Mouse (Mus musculus): ENCODE results near the gene Poln. TPM values are rescaled to one million over a fixed set of nuclear protein-coding genes. Genes with fewer than 3 reads are reported as not detected.

Gene Poln
- polyA plus RNA-seq, 2 experiments: 0.32 to 0.57 TPM

DNA sequence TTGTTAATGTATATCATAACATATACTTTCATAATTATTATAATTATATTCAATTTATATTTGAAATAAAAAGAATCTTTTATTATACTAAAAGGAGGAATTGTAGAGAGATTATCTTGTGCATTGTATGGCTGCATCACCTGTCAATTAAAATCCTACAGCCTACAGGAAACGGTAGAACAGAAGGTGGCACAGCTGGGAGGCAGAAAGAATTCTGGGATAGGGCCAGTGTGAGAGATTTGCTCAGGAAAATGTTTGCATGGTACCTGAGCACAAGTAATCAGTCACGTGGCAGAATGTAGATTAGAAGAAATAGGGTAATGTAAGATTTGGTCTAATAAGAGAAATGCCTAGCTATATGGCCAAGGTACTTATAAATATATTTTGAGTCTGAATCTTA is 194.5 kb downstream of the Poln start:
- no peaks in the 10 kb centered on the region for H3K9me3 ChIP-seq (ENCODE audit: control insufficient read depth, low read length)
- ATAC-seq (ENCODE audit: insufficient read depth): no peak
- H3K4me2 ChIP-seq (ENCODE audit: low read depth): no peak overlapping the region
- no peak for DNase-seq (ENCODE audit: low read depth in 3 of 3, low spot score in 3 of 3)
- H3K27me3 ChIP-seq (ENCODE audit: control insufficient read depth, insufficient read depth, low read length): no peaks in the 10 kb centered on the region
- no peak for TF ChIP-seq CTCF (IDR thresholded peaks at IDR 0.05; ENCODE audit: low read depth)
- no peak for TF ChIP-seq EP300 (IDR thresholded peaks at IDR 0.05; ENCODE audit: low read depth)
- H3K27ac ChIP-seq: no peak overlapping the region
- H3K9ac ChIP-seq (replicated peaks): no peak overlapping the region
- no peaks in the 10 kb centered on the region for H3K4me1 ChIP-seq (replicated peaks; ENCODE audit: control insufficient read depth in 2 of 2, insufficient read depth in 2 of 2, low read length in 1 of 2)
- H3K36me3 ChIP-seq (replicated peaks; ENCODE audit: control insufficient read depth, insufficient read depth, low read depth): no peaks in the 10 kb centered on the region
- WGBS (ENCODE audit: insufficient replicate concordance): 37% methylated on average over 2 of the region's 2 CpGs
- H3K4me3 ChIP-seq (ENCODE audit: insufficient read depth in 1 of 2, low read depth in 2 of 2, low read length in 2 of 2): no peak overlapping the region

DNA sequence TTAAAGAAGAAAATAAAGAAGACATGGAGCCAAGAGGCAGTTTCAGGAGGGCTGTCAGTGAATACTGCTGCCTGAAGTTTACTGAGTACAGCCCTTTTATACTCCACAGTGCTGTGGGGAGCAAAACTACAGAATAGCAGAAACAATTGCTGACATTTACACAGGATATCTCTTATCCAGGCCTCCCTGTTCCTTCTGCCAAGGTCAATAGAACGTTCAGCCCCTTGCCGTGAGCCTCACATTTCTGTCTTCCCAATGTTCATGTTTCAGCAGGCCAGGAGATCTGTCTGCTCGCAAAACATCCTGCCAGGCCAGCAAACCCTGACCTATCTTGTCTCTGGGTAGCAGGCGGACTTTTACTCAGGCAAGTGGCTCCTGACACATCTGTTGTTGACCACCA is 209.9 kb downstream of the Poln start:
- 51% methylated on average over 4 of the region's 4 CpGs for WGBS (ENCODE audit: insufficient replicate concordance)
- no peak for TF ChIP-seq CTCF (IDR thresholded peaks at IDR 0.05; ENCODE audit: low read depth)
- no peak for TF ChIP-seq EP300 (IDR thresholded peaks at IDR 0.05; ENCODE audit: low read depth)
- Histone ChIP-seq H3K4me2 (ENCODE audit: low read depth) (no peak overlapping the region), H3K4me3 (ENCODE audit: insufficient read depth in 1 of 2, low read depth in 2 of 2, low read length in 2 of 2) (no peak overlapping the region), H3K9me3 (ENCODE audit: control insufficient read depth, low read length) (no peaks in the 10 kb centered on the region), H3K4me1 (replicated peaks; ENCODE audit: control insufficient read depth in 2 of 2, insufficient read depth in 2 of 2, low read length in 1 of 2) (no peaks in the 10 kb centered on the region), H3K27ac (no peak overlapping the region), H3K9ac (replicated peaks) (no peak overlapping the region), H3K27me3 (ENCODE audit: control insufficient read depth, insufficient read depth, low read length) (no peaks in the 10 kb centered on the region), H3K36me3 (replicated peaks; ENCODE audit: control insufficient read depth, insufficient read depth, low read depth) (no peaks in the 10 kb centered on the region)
- DNase-seq (ENCODE audit: low read depth in 3 of 3, low spot score in 3 of 3): no peak
- no peak for ATAC-seq (ENCODE audit: insufficient read depth)

Other genes with a start within 250 kb of the Poln start
- 20.2 and 22.6 TPM in 2 replicates for gene Nelfa, start 233.0 kb downstream of the Poln start, polyA plus RNA-seq (2012; rRNA removed)
- gene Nelfa, start 233.0 kb downstream of the Poln start, polyA plus RNA-seq (2014; fragmentation: Nextera tagmentation; extraction: Ambion mirVana): 21.3 and 24.1 TPM in 2 replicates
- 2.6 and 3.4 TPM in 2 replicates for gene Gm1673, start 186.0 kb downstream of the Poln start, polyA plus RNA-seq (2012; rRNA removed)
- 1.7 and 2.7 TPM in 2 replicates for gene Gm1673, start 186.0 kb downstream of the Poln start, polyA plus RNA-seq (2014; fragmentation: Nextera tagmentation; extraction: Ambion mirVana)
- 0.15 and 0.17 TPM in 2 replicates for gene Nat8l, start 173.5 kb downstream of the Poln start, polyA plus RNA-seq (2012; rRNA removed)
- 0.04 and 0.05 TPM in 2 replicates for gene Nat8l, start 173.5 kb downstream of the Poln start, polyA plus RNA-seq (2014; fragmentation: Nextera tagmentation; extraction: Ambion mirVana)
- 3.9 and 9.3 TPM in 2 replicates for gene Haus3, start 79 bp upstream of the Poln start, polyA plus RNA-seq (2012; rRNA removed)
- 21.7 and 21.8 TPM in 2 replicates for gene Haus3, start 79 bp upstream of the Poln start, polyA plus RNA-seq (2014; fragmentation: Nextera tagmentation; extraction: Ambion mirVana)
- 5.9 and 6.6 TPM in 2 replicates for gene Mxd4, start 18.3 kb upstream of the Poln start, polyA plus RNA-seq (2012; rRNA removed)
- 4.0 and 4.7 TPM in 2 replicates for gene Mxd4, start 18.3 kb upstream of the Poln start, polyA plus RNA-seq (2014; fragmentation: Nextera tagmentation; extraction: Ambion mirVana)
- gene Zfyve28, start 119.0 kb upstream of the Poln start, polyA plus RNA-seq (2012; rRNA removed): 0.03 and 0.07 TPM in 2 replicates
- gene Zfyve28, start 119.0 kb upstream of the Poln start, polyA plus RNA-seq (2014; fragmentation: Nextera tagmentation; extraction: Ambion mirVana): 0.08 TPM in 1 of 2 replicates, not detected in the other
- gene Cfap99, start 119.2 kb upstream of the Poln start, polyA plus RNA-seq (2012; rRNA removed): not detected in 2 replicates
- gene Cfap99, start 119.2 kb upstream of the Poln start, polyA plus RNA-seq (2014; fragmentation: Nextera tagmentation; extraction: Ambion mirVana): not detected in 2 replicates
- gene Rnf4, start 166.8 kb upstream of the Poln start, polyA plus RNA-seq (2012; rRNA removed): 49.5 and 50.9 TPM in 2 replicates
- 71.0 and 73.2 TPM in 2 replicates for gene Rnf4, start 166.8 kb upstream of the Poln start, polyA plus RNA-seq (2014; fragmentation: Nextera tagmentation; extraction: Ambion mirVana)
- 4.6 and 6.4 TPM in 2 replicates for gene Fam193a, start 200.5 kb upstream of the Poln start, polyA plus RNA-seq (2012; rRNA removed)
- gene Fam193a, start 200.5 kb upstream of the Poln start, polyA plus RNA-seq (2014; fragmentation: Nextera tagmentation; extraction: Ambion mirVana): 2.9 and 3.4 TPM in 2 replicates

All from liver, embryonic 14.5 days (tissue).